Mouse (Mus musculus): ENCODE data around the gene Sbno2. TPM values are rescaled to one million over a fixed set of nuclear protein-coding genes. Genes with fewer than 3 reads are reported as not detected.
"Not testable (repeated sequence)": the region's sequence is repeated elsewhere in the genome, so short reads cannot be mapped to it uniquely, and the experiment has no call there.

Gene Sbno2
- total and polyA plus RNA-seq, 3 experiments, result 9.7 to 24.2 (median 22.6) TPM

GRCm38 (mm10) chr10:80045766-80046165 lies 59.6 kb downstream of the Sbno2 start:
- Histone ChIP-seq H3K27ac (ENCODE audit: insufficient read depth, low read depth) (no peak overlapping the region), H3K36me3 (replicated peaks in 1 of 2; ENCODE audit: control insufficient read depth in 1 of 2, insufficient read depth in 1 of 2, low read length in 1 of 2) (no peaks in the 10 kb centered on the region), H3K4me3 (replicated peaks in 1 of 3; ENCODE audit: low read depth in 2 of 3, low read length in 2 of 3, poor library complexity in 1 of 3) (no peak overlapping the region), H3K9me3 (replicated peaks; ENCODE audit: low read length) (no peaks in the 10 kb centered on the region), H3K27me3 (replicated peaks) (no peaks in the 10 kb centered on the region), H3K9ac (ENCODE audit: insufficient read depth, low read depth) (no peak overlapping the region), H3K4me1 (ENCODE audit: control insufficient read depth in 1 of 2, insufficient read depth in 2 of 2) (peaks cover 5 to 35% of the 10 kb centered on the region in 2 experiments), H3K4me2 (ENCODE audit: insufficient read depth, low read depth, poor library complexity, severe bottlenecking) (no peak overlapping the region), H3K79me2 (replicated peaks; ENCODE audit: control insufficient read depth, extremely low read depth, insufficient read depth, poor library complexity, severe bottlenecking) (no peaks in the 10 kb centered on the region)
- in situ Hi-C loops (cut with MboI; ENCODE audit: low pct_ligation_motif_present, low pct_unique_long_range_greater_than_20kb, low sequenced_read_pairs), result no loop called here
- no peak for DNase-seq (ENCODE audit: extremely low read depth)
- dilution Hi-C loops (cut with MboI; ENCODE audit: extremely low pct_ligation_motif_present, extremely low pct_unique_long_range_greater_than_20kb, low sequenced_read_pairs), result no loop called here
- TF ChIP-seq UBTF (IDR thresholded peaks at IDR 0.05; ENCODE audit: low read depth, low read length) (no peak), ZKSCAN1 (IDR thresholded peaks at IDR 0.05; ENCODE audit: borderline replicate concordance, low read depth, low read length) (no peak), MEF2A (IDR thresholded peaks at IDR 0.05; ENCODE audit: borderline replicate concordance, low read depth, low read length) (no peak)

GRCm38 (mm10) chr10:80045364-80045763 lies 60.0 kb downstream of the Sbno2 start:
- dilution Hi-C loops (cut with MboI; ENCODE audit: extremely low pct_ligation_motif_present, extremely low pct_unique_long_range_greater_than_20kb, low sequenced_read_pairs); H3K27me3 ChIP-seq (replicated peaks); H3K4me2 ChIP-seq (ENCODE audit: insufficient read depth, low read depth, poor library complexity, severe bottlenecking); H3K9me3 ChIP-seq (replicated peaks; ENCODE audit: low read length); H3K9ac ChIP-seq (ENCODE audit: insufficient read depth, low read depth); H3K27ac ChIP-seq (ENCODE audit: insufficient read depth, low read depth); H3K36me3 ChIP-seq (replicated peaks in 1 of 2; ENCODE audit: control insufficient read depth in 1 of 2, insufficient read depth in 1 of 2, low read length in 1 of 2); DNase-seq (ENCODE audit: extremely low read depth); H3K4me3 ChIP-seq (replicated peaks in 1 of 3; ENCODE audit: low read depth in 2 of 3, low read length in 2 of 3, poor library complexity in 1 of 3); H3K79me2 ChIP-seq (replicated peaks; ENCODE audit: control insufficient read depth, extremely low read depth, insufficient read depth, poor library complexity, severe bottlenecking); in situ Hi-C loops (cut with MboI; ENCODE audit: low pct_ligation_motif_present, low pct_unique_long_range_greater_than_20kb, low sequenced_read_pairs): not testable (repeated sequence)
- H3K4me1 ChIP-seq (ENCODE audit: control insufficient read depth in 1 of 2, insufficient read depth in 2 of 2), result peaks cover 5 to 31% of the 10 kb centered on the region in 2 experiments

GRCm38 (mm10) chr10:80044087-80044486 lies 61.3 kb downstream of the Sbno2 start:
- in situ Hi-C loops (cut with MboI; ENCODE audit: low pct_ligation_motif_present, low pct_unique_long_range_greater_than_20kb, low sequenced_read_pairs) (no loop called here), dilution Hi-C loops (cut with MboI; ENCODE audit: extremely low pct_ligation_motif_present, extremely low pct_unique_long_range_greater_than_20kb, low sequenced_read_pairs) (no loop called here)
- Histone ChIP-seq H3K9ac (ENCODE audit: insufficient read depth, low read depth) (no peak overlapping the region), H3K4me3 (replicated peaks in 1 of 3; ENCODE audit: low read depth in 2 of 3, low read length in 2 of 3, poor library complexity in 1 of 3) (no peak overlapping the region), H3K36me3 (replicated peaks in 1 of 2; ENCODE audit: control insufficient read depth in 1 of 2, insufficient read depth in 1 of 2, low read length in 1 of 2) (no peaks in the 10 kb centered on the region), H3K27ac (ENCODE audit: insufficient read depth, low read depth) (no peak overlapping the region), H3K4me2 (ENCODE audit: insufficient read depth, low read depth, poor library complexity, severe bottlenecking) (no peak overlapping the region), H3K4me1 (ENCODE audit: control insufficient read depth in 1 of 2, insufficient read depth in 2 of 2) (peaks cover 5 to 23% of the 10 kb centered on the region in 2 experiments), H3K9me3 (replicated peaks; ENCODE audit: low read length) (no peaks in the 10 kb centered on the region), H3K79me2 (replicated peaks; ENCODE audit: control insufficient read depth, extremely low read depth, insufficient read depth, poor library complexity, severe bottlenecking) (peaks cover 4% of the 10 kb centered on the region), H3K27me3 (replicated peaks) (no peaks in the 10 kb centered on the region)
- TF ChIP-seq CTCF (conservative IDR thresholded peaks at IDR 0.05 in 1 of 2, IDR thresholded peaks at IDR 0.05 in 1 of 2; ENCODE audit: low read depth in 2 of 2, low read length in 2 of 2), result no peak
- TF ChIP-seq TBP (conservative IDR thresholded peaks at IDR 0.05; ENCODE audit: low read depth, low read length), result no peak
- no peak for TF ChIP-seq CHD1 (IDR thresholded peaks at IDR 0.05; ENCODE audit: low read depth, low read length)
- no peak for TF ChIP-seq KAT2A (IDR thresholded peaks at IDR 0.05; ENCODE audit: insufficient replicate concordance, low read length)
- no peak for DNase-seq (ENCODE audit: extremely low read depth)

All from CH12.LX (cell line).